Mouse (Mus musculus) spleen, postnatal 0 days (tissue): ENCODE measurements around the gene Mrps11. TPM values are rescaled to one million over a fixed set of nuclear protein-coding genes. Genes with fewer than 3 reads are reported as not detected.

Source experiments
- polyA plus RNA-seq: library from polyadenylated mRNA; unstranded; fragments of >200 nt; fragmentation: Nextera tagmentation; extraction: Ambion mirVana; gene quantifications from 2 replicates; pipeline ENCODE4 v1.2.1, GENCODE M21; 2015

The Mrps11 gene
- 50.9 and 56.2 TPM in 2 replicates for polyA plus RNA-seq

GRCm38 (mm10) chr7:78782639-78783581 is at the start of gene Mrps11, which contains the start of gene Mrpl46:
Gene Mrps11, plus strand, starts transcription at chr7:78783119.
Gene Mrpl46, minus strand, starts transcription at chr7:78783531.

GRCm38 (mm10) chr7:78737614-78738210 is 45.2 kb upstream of the Mrps11 start, which contains the start of gene Ntrk3:
Gene Ntrk3, minus strand, starts transcription at chr7:78738012.

Other genes with a start within 250 kb of the Mrps11 start
- gene Ntrk3, start 45.1 kb upstream of the Mrps11 start, polyA plus RNA-seq: 0.40 and 0.41 TPM in 2 replicates
- 47.0 and 51.9 TPM in 2 replicates for gene Mrpl46, start 412 bp downstream of the Mrps11 start, polyA plus RNA-seq
- 10.2 and 10.5 TPM in 2 replicates for gene Det1, start 64.1 kb downstream of the Mrps11 start, polyA plus RNA-seq
- gene Aen, start 112.7 kb downstream of the Mrps11 start, polyA plus RNA-seq: 22.5 and 24.6 TPM in 2 replicates
- gene Isg20, start 130.3 kb downstream of the Mrps11 start, polyA plus RNA-seq: 229 and 243 TPM in 2 replicates